Mouse (Mus musculus): ENCODE results near the gene Slfnl1. TPM values are rescaled to one million over a fixed set of nuclear protein-coding genes. Genes with fewer than 3 reads are reported as not detected.

Gene Slfnl1
- polyA plus RNA-seq, 1 experiment from 2014 or later, result not detected

GRCm38 (mm10) chr4:120568005-120568404 lies 36.0 kb downstream of the Slfnl1 start:
- Histone ChIP-seq H3K27ac (replicated peaks in 1 of 2; ENCODE audit: control insufficient read depth in 1 of 2, insufficient read depth in 1 of 2, low read depth in 2 of 2, low read length in 2 of 2) (peak overlapping the region; percentile 85 to 90), H3K9me3 (ENCODE audit: control insufficient read depth, low read length) (no peaks in the 10 kb centered on the region), H3K4me3 (ENCODE audit: control insufficient read depth in 1 of 2, insufficient read depth in 1 of 2, low read depth in 1 of 2, low read length in 2 of 2) (peak overlapping the region; percentile 14 to 78; a peak in 3 of 4 replicates), H3K4me2 (ENCODE audit: low read length) (peak overlapping the region; percentile 73), H3K27me3 (ENCODE audit: control insufficient read depth, insufficient read depth, low read length) (no peaks in the 10 kb centered on the region), H3K4me1 (ENCODE audit: control insufficient read depth in 2 of 2, insufficient read depth in 2 of 2, low read length in 2 of 2) (peaks cover 7 to 44% of the 10 kb centered on the region in 2 experiments), H3K36me3 (ENCODE audit: control insufficient read depth, insufficient read depth, low read length) (peaks cover 27% of the 10 kb centered on the region), H3K9ac (ENCODE audit: low read length) (peak overlapping the region; percentile 95)
- 0 out of 2 replicates have a peak, but pooled peaks have one; percentile 18 for ATAC-seq (ENCODE audit: insufficient number of reproducible peaks, insufficient read depth, low FRiP score, low read depth)
- 7% methylated on average over 5 of the region's 5 CpGs for WGBS

DNA sequence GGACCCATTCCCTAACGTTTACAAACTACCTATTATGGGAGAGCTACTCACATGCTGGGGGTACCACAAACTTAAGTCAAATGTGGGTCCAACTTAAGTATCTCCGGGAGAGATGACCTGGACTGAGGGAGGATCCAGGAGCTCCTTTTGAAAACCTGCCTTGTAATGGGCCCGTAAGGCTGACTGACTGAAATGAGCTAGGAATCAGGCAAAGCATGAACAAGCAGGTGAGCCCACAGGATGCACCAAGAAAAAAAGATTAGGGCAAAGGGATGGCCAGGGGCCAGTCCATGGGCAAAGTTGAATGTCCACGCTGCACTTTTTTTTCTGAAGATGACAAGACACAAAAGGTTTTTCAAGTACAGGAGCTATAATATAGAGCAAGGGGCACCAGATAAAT lies 37.0 kb downstream of the Slfnl1 start:
- Histone ChIP-seq H3K4me3 (ENCODE audit: control insufficient read depth in 1 of 2, insufficient read depth in 1 of 2, low read depth in 1 of 2, low read length in 2 of 2) (peak overlapping the region; percentile 78 to 83), H3K27ac (replicated peaks in 1 of 2; ENCODE audit: control insufficient read depth in 1 of 2, insufficient read depth in 1 of 2, low read depth in 2 of 2, low read length in 2 of 2) (peak overlapping the region; percentile 85 to 89), H3K9ac (ENCODE audit: low read length) (peak overlapping the region; percentile 95), H3K36me3 (ENCODE audit: control insufficient read depth, insufficient read depth, low read length) (peaks cover 17% of the 10 kb centered on the region), H3K9me3 (ENCODE audit: control insufficient read depth, low read length) (no peaks in the 10 kb centered on the region), H3K27me3 (ENCODE audit: control insufficient read depth, insufficient read depth, low read length) (no peaks in the 10 kb centered on the region), H3K4me1 (ENCODE audit: control insufficient read depth in 2 of 2, insufficient read depth in 2 of 2, low read length in 2 of 2) (peaks cover 7 to 44% of the 10 kb centered on the region in 2 experiments), H3K4me2 (ENCODE audit: low read length) (peak overlapping the region; percentile 73)
- WGBS, result 6% methylated on average over 4 of the region's 4 CpGs
- no peak for ATAC-seq (ENCODE audit: insufficient number of reproducible peaks, insufficient read depth, low FRiP score, low read depth)

GRCm38 (mm10) chr4:120569486-120570437 lies 37.7 kb downstream of the Slfnl1 start, which contains the start of gene Ctps:
Gene Ctps, minus strand, starts transcription at chr4:120570276.
- peak within 1 kb of the TSS; percentile 95 for H3K9ac ChIP-seq (ENCODE audit: low read length)
- peak; percentile 94 for ATAC-seq (ENCODE audit: insufficient number of reproducible peaks, insufficient read depth, low FRiP score, low read depth)
- WGBS, result under 1% methylated on average over 97 of the region's 97 CpGs
- peak within 1 kb of the TSS; percentile 78 to 83 for H3K4me3 ChIP-seq (ENCODE audit: control insufficient read depth in 1 of 2, insufficient read depth in 1 of 2, low read depth in 1 of 2, low read length in 2 of 2)
- no peaks in the 10 kb centered on the region for H3K9me3 ChIP-seq (ENCODE audit: control insufficient read depth, low read length)
- peak within 1 kb of the TSS; percentile 85 to 89 for H3K27ac ChIP-seq (replicated peaks in 1 of 2; ENCODE audit: control insufficient read depth in 1 of 2, insufficient read depth in 1 of 2, low read depth in 2 of 2, low read length in 2 of 2)
- H3K4me1 ChIP-seq (ENCODE audit: control insufficient read depth in 2 of 2, insufficient read depth in 2 of 2, low read length in 2 of 2), result peaks cover 7 to 44% of the 10 kb centered on the region in 2 experiments
- H3K36me3 ChIP-seq (ENCODE audit: control insufficient read depth, insufficient read depth, low read length), result peaks cover 10% of the 10 kb centered on the region
- H3K27me3 ChIP-seq (ENCODE audit: control insufficient read depth, insufficient read depth, low read length), result no peaks in the 10 kb centered on the region
- peak within 1 kb of the TSS; percentile 73 for H3K4me2 ChIP-seq (ENCODE audit: low read length)

- WGBS, result 1% methylated on average over 27 of the region's 27 CpGs
- peaks cover 7 to 41% of the 10 kb centered on the region in 2 experiments for H3K4me1 ChIP-seq (ENCODE audit: control insufficient read depth in 2 of 2, insufficient read depth in 2 of 2, low read length in 2 of 2)
- peak overlapping the region; percentile 78 to 83 for H3K4me3 ChIP-seq (ENCODE audit: control insufficient read depth in 1 of 2, insufficient read depth in 1 of 2, low read depth in 1 of 2, low read length in 2 of 2)
- no peaks in the 10 kb centered on the region for H3K9me3 ChIP-seq (ENCODE audit: control insufficient read depth, low read length)
- H3K36me3 ChIP-seq (ENCODE audit: control insufficient read depth, insufficient read depth, low read length), result peaks cover 2% of the 10 kb centered on the region; the same call in 1 of the 2 replicates
- H3K4me2 ChIP-seq (ENCODE audit: low read length), result peak overlapping the region; percentile 73
- peak overlapping the region; percentile 84 to 85 for H3K27ac ChIP-seq (replicated peaks in 1 of 2; ENCODE audit: control insufficient read depth in 1 of 2, insufficient read depth in 1 of 2, low read depth in 2 of 2, low read length in 2 of 2)
- peak overlapping the region; percentile 95 for H3K9ac ChIP-seq (ENCODE audit: low read length)
- ATAC-seq (ENCODE audit: insufficient number of reproducible peaks, insufficient read depth, low FRiP score, low read depth), result peak; percentile 34
- no peaks in the 10 kb centered on the region for H3K27me3 ChIP-seq (ENCODE audit: control insufficient read depth, insufficient read depth, low read length)
These were observed 38.5 kb downstream of the Slfnl1 start for GRCm38 (mm10) chr4:120570438-120571069.

GRCm38 (mm10) chr4:120571070-120571464 lies 39.0 kb downstream of the Slfnl1 start:
- no peak for ATAC-seq (ENCODE audit: insufficient number of reproducible peaks, insufficient read depth, low FRiP score, low read depth)
- Histone ChIP-seq H3K4me2 (ENCODE audit: low read length) (peak overlapping the region; percentile 73), H3K9me3 (ENCODE audit: control insufficient read depth, low read length) (no peaks in the 10 kb centered on the region), H3K9ac (ENCODE audit: low read length) (peak overlapping the region; percentile 95), H3K27ac (replicated peaks in 1 of 2; ENCODE audit: control insufficient read depth in 1 of 2, insufficient read depth in 1 of 2, low read depth in 2 of 2, low read length in 2 of 2) (peak overlapping the region in 1 of 2 experiments; percentile 85; a peak in 3 of 4 replicates), H3K4me1 (ENCODE audit: control insufficient read depth in 2 of 2, insufficient read depth in 2 of 2, low read length in 2 of 2) (peaks cover 7 to 39% of the 10 kb centered on the region in 2 experiments), H3K27me3 (ENCODE audit: control insufficient read depth, insufficient read depth, low read length) (no peaks in the 10 kb centered on the region), H3K36me3 (ENCODE audit: control insufficient read depth, insufficient read depth, low read length) (no peaks in the 10 kb centered on the region), H3K4me3 (ENCODE audit: control insufficient read depth in 1 of 2, insufficient read depth in 1 of 2, low read depth in 1 of 2, low read length in 2 of 2) (peak overlapping the region in 1 of 2 experiments; percentile 78; a peak in 2 of 4 replicates)
- WGBS, result 63% methylated on average over 3 of the region's 3 CpGs

GRCm38 (mm10) chr4:120571691-120572090 lies 39.7 kb downstream of the Slfnl1 start:
- Histone ChIP-seq H3K4me2 (ENCODE audit: low read length) (no peak overlapping the region), H3K27me3 (ENCODE audit: control insufficient read depth, insufficient read depth, low read length) (no peaks in the 10 kb centered on the region)
- WGBS, result 63% methylated on average over 3 of the region's 3 CpGs

DNA sequence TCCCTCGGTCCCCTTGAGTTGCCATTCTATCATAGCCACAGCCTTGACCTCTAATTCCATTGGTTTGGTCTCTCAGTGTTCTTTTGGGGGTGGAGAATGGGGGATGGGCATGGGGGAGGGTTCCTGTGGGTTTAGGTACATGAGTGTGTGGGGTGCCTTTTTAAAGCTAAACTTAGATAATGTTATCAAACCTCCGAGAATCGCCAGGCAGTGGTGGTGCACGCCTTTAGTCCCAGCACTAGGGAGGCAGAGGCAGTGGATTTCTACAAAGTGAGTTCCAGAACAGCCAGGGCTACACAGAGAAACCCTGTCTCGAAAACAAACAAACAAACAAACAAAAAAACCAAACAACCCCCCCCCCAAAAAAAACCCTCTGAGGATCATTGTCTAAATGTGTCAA lies 48.9 kb downstream of the Slfnl1 start:
- H3K27me3 ChIP-seq (ENCODE audit: control insufficient read depth, insufficient read depth, low read length), result no peaks in the 10 kb centered on the region
- no peak for ATAC-seq (ENCODE audit: insufficient number of reproducible peaks, insufficient read depth, low FRiP score, low read depth)
- H3K9me3 ChIP-seq (ENCODE audit: control insufficient read depth, low read length), result no peaks in the 10 kb centered on the region
- no peak overlapping the region for H3K4me3 ChIP-seq (ENCODE audit: control insufficient read depth in 1 of 2, insufficient read depth in 1 of 2, low read depth in 1 of 2, low read length in 2 of 2)
- H3K9ac ChIP-seq (ENCODE audit: low read length), result no peak overlapping the region
- WGBS, result 43% methylated on average over 5 of the region's 5 CpGs
- H3K36me3 ChIP-seq (ENCODE audit: control insufficient read depth, insufficient read depth, low read length), result no peaks in the 10 kb centered on the region
- H3K4me1 ChIP-seq (ENCODE audit: control insufficient read depth in 2 of 2, insufficient read depth in 2 of 2, low read length in 2 of 2), result no peaks in the 10 kb centered on the region
- no peak overlapping the region for H3K27ac ChIP-seq (replicated peaks in 1 of 2; ENCODE audit: control insufficient read depth in 1 of 2, insufficient read depth in 1 of 2, low read depth in 2 of 2, low read length in 2 of 2)
- no peak overlapping the region for H3K4me2 ChIP-seq (ENCODE audit: low read length)

More at GRCm38 (mm10) chr4:120571691-120572090, 39.7 kb downstream of the Slfnl1 start:
- H3K4me3 ChIP-seq (ENCODE audit: control insufficient read depth in 1 of 2, insufficient read depth in 1 of 2, low read depth in 1 of 2, low read length in 2 of 2), result no peak overlapping the region
- peaks cover 7 to 34% of the 10 kb centered on the region in 2 experiments for H3K4me1 ChIP-seq (ENCODE audit: control insufficient read depth in 2 of 2, insufficient read depth in 2 of 2, low read length in 2 of 2)
- no peak overlapping the region for H3K27ac ChIP-seq (replicated peaks in 1 of 2; ENCODE audit: control insufficient read depth in 1 of 2, insufficient read depth in 1 of 2, low read depth in 2 of 2, low read length in 2 of 2)
- H3K9ac ChIP-seq (ENCODE audit: low read length), result no peak overlapping the region
- no peak for ATAC-seq (ENCODE audit: insufficient number of reproducible peaks, insufficient read depth, low FRiP score, low read depth)
- H3K36me3 ChIP-seq (ENCODE audit: control insufficient read depth, insufficient read depth, low read length), result no peaks in the 10 kb centered on the region
- H3K9me3 ChIP-seq (ENCODE audit: control insufficient read depth, low read length), result no peaks in the 10 kb centered on the region
